Mouse (Mus musculus) kidney, embryonic 15.5 days (tissue): ENCODE results near the gene Dock2. TPM values are rescaled to one million over a fixed set of nuclear protein-coding genes. Genes with fewer than 3 reads are reported as not detected.
A peak's percentile ranks its signal among the peaks of the same experiment; 100 is the strongest.

Source experiments
- ATAC-seq: fragments of 200-750 bp; cut with Nextera tagmentation; replicated peaks from 2 replicates; pipeline ENCODE4 v1.8.0; 2017; ENCODE audit warnings: moderate TSS enrichment; ENCODE audit not compliant: low FRiP score
- H3K27ac ChIP-seq: fragments of 300-500 bp; sonication (generic); 2 replicates; pipeline ENCODE4 v1.5.1; 2015; ENCODE audit warnings: mild to moderate bottlenecking, inconsistent platforms
- H3K27me3 ChIP-seq: fragments of 300-500 bp; sonication (generic); 2 replicates; pipeline ENCODE4 v1.6.1; 2015; ENCODE audit warnings: inconsistent platforms
- H3K36me3 ChIP-seq: fragments of 300-500 bp; sonication (generic); 2 replicates; pipeline ENCODE4 v1.6.1; 2015; ENCODE audit warnings: inconsistent platforms
- H3K4me1 ChIP-seq: fragments of 300-500 bp; sonication (generic); 2 replicates; pipeline ENCODE4 v1.6.1; 2015; ENCODE audit warnings: inconsistent platforms
- H3K4me2 ChIP-seq: fragments of 300-500 bp; sonication (generic); 2 replicates; pipeline ENCODE4 v1.6.1; 2015; ENCODE audit warnings: moderate library complexity, mild to moderate bottlenecking, inconsistent platforms
- H3K4me3 ChIP-seq: fragments of 300-500 bp; sonication (generic); replicated peaks from 2 replicates; pipeline ENCODE4 v1.5.1; 2015; ENCODE audit warnings: mild to moderate bottlenecking, inconsistent platforms
- H3K9ac ChIP-seq: fragments of 300-500 bp; sonication (generic); 2 replicates; pipeline ENCODE4 v1.6.1; 2015; ENCODE audit warnings: mild to moderate bottlenecking, inconsistent platforms
- H3K9me3 ChIP-seq: fragments of 300-500 bp; sonication (generic); replicated peaks from 2 replicates; pipeline ENCODE4 v1.6.1; 2016; ENCODE audit warnings: inconsistent platforms
- WGBS: fragments of 180-500 bp; shearing (Covaris S2); methylation state at CpG from one replicate; pipeline ENCODE4 v1.1.7; 2015; ENCODE audit warnings: mixed read lengths; 5-methylcytosine and 5-hydroxymethylcytosine counted together
- polyA plus RNA-seq: library from polyadenylated mRNA; unstranded; fragments of >200 nt; fragmentation: Nextera tagmentation; extraction: Ambion mirVana; gene quantifications from 2 replicates; pipeline ENCODE4 v1.2.1, GENCODE M21; 2015

The Dock2 gene
- polyA plus RNA-seq, 1 experiment from 2014 or later = 1.1 TPM

DNA sequence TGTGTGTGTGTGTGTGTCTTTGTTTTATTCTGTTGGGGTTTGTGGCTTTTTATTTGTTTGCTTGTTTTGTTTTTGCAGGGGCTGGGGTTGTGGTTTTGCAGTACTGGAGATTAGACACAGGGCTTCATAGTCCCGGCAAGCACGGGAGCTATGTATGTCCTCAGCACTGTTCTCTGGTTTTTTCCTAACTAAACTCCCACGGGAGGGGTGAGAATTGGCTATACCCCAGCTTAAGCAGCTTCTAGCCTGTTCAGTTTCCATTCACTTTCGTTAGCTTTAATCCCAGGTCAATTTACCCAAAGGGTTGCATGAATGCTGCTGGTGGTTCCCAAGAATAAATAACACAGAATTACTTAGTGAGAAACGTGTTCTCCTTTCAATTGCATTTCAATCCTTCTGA lies 376.8 kb downstream of the Dock2 start:
- Histone ChIP-seq H3K4me1 (0 out of 2 replicates have a peak, but pooled peaks cover 3% of the 10 kb centered on the region), H3K9me3 (no peaks in the 10 kb centered on the region), H3K4me3 (no peak overlapping the region), H3K4me2 (no peak overlapping the region), H3K9ac (no peak overlapping the region), H3K36me3 (no peaks in the 10 kb centered on the region), H3K27me3 (0 out of 2 replicates have a peak, but pooled peaks cover 10% of the 10 kb centered on the region), H3K27ac (no peak overlapping the region)
- no peak for ATAC-seq
- WGBS = 58% methylated on average over 5 of the region's 5 CpGs

DNA sequence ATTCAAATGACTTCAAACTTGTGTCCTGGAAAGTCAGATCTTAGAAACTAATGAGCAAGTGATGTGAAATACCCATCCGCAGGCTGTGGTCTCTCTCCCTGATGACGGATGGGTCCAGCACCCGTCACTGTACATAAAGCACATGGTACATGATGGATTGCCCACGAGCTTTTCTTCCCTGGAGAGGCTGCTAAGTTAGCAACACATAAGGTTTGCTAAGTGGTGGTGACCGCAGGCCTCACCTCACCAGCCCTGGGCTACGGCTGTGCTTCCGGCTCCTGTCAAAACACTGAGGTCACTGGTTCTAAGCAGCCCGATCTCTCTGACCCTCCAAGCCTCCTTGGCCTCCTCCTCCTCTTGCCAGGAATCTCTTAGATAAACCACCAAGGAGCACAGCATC lies 377.4 kb downstream of the Dock2 start:
- 0 out of 2 replicates have a peak, but pooled peaks cover 6% of the 10 kb centered on the region for H3K27me3 ChIP-seq
- no peaks in the 10 kb centered on the region for H3K9me3 ChIP-seq
- no peak overlapping the region for H3K4me3 ChIP-seq
- ATAC-seq = no peak
- 0 out of 2 replicates have a peak, but pooled peaks cover 3% of the 10 kb centered on the region for H3K4me1 ChIP-seq
- no peaks in the 10 kb centered on the region for H3K36me3 ChIP-seq
- 34% methylated on average over 8 of the region's 8 CpGs for WGBS
- H3K27ac ChIP-seq = no peak overlapping the region
- H3K9ac ChIP-seq = no peak overlapping the region
- no peak overlapping the region for H3K4me2 ChIP-seq

DNA sequence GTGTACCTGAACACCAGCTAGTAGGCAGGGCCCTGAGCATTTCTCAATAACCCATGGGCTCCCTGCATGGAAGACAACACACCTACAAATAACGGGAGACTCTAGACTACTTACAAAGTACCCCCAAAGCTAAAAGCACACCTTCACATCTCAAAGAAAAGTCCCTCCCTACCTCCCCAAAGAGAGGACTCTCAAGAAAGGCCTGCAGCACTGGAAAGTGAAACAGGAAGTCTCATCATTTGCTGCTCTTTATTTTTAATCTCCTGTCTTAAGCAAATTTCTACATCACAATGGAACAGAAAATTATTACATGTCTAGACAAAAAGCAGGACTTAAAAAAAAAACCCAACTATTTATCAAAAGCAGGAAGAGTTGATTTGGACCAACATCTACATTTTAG lies 378.4 kb downstream of the Dock2 start:
- no peak overlapping the region for H3K4me3 ChIP-seq
- no peak for ATAC-seq
- no peaks in the 10 kb centered on the region for H3K9me3 ChIP-seq
- H3K27ac ChIP-seq = no peak overlapping the region
- H3K4me2 ChIP-seq = no peak overlapping the region
- 81% methylated on average over 1 of the region's 1 CpGs for WGBS
- 0 out of 2 replicates have a peak, but pooled peaks cover 3% of the 10 kb centered on the region for H3K4me1 ChIP-seq
- no peaks in the 10 kb centered on the region for H3K36me3 ChIP-seq
- 0 out of 2 replicates have a peak, but pooled peaks cover 3% of the 10 kb centered on the region for H3K27me3 ChIP-seq
- H3K9ac ChIP-seq = no peak overlapping the region

- Histone ChIP-seq H3K9ac (no peak overlapping the region), H3K4me3 (no peak overlapping the region), H3K27me3 (no peaks in the 10 kb centered on the region), H3K4me2 (no peak overlapping the region), H3K27ac (no peak overlapping the region), H3K9me3 (no peaks in the 10 kb centered on the region), H3K36me3 (no peaks in the 10 kb centered on the region), H3K4me1 (0 out of 2 replicates have a peak, but pooled peaks cover 2% of the 10 kb centered on the region)
- 50% methylated on average over 8 of the region's 8 CpGs for WGBS
- ATAC-seq = no peak
Observed at GRCm38 (mm10) chr11:34401343-34401742, 382.3 kb downstream of the Dock2 start.

- no peaks in the 10 kb centered on the region for H3K9me3 ChIP-seq
- no peak overlapping the region for H3K4me3 ChIP-seq
- no peaks in the 10 kb centered on the region for H3K27me3 ChIP-seq
- H3K4me1 ChIP-seq = no peaks in the 10 kb centered on the region
- H3K9ac ChIP-seq = no peak overlapping the region
- H3K4me2 ChIP-seq = no peak overlapping the region
- WGBS = 89% methylated on average over 2 of the region's 2 CpGs
- H3K36me3 ChIP-seq = no peaks in the 10 kb centered on the region
- 0 out of 2 replicates have a peak, but pooled peaks have one; percentile 22 for ATAC-seq
- H3K27ac ChIP-seq = no peak overlapping the region
Observed at GRCm38 (mm10) chr11:34398555-34398954, 385.1 kb downstream of the Dock2 start.

DNA sequence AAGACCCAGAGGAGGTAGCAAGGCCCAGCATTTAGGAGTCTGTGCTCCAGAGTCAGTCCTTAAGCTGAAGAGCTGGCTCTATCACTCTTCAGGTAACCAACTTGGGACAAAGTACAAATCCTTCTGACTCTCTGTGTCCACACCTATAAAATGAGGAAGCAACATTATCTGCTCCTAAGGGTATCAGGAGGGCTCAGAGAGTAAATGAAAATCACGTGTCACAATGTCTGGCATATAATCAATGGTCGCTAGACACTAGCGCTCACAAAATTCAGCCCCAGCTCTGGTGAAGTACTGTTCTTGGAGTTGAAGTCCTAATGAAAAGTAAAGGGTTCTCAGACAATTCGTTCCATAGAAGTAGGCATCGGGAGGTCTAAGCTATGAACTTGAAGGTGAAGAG lies 386.0 kb downstream of the Dock2 start:
- Histone ChIP-seq H3K4me3 (no peak overlapping the region), H3K4me2 (no peak overlapping the region), H3K9me3 (no peaks in the 10 kb centered on the region), H3K4me1 (no peaks in the 10 kb centered on the region), H3K27me3 (no peaks in the 10 kb centered on the region), H3K36me3 (no peaks in the 10 kb centered on the region), H3K27ac (no peak overlapping the region), H3K9ac (no peak overlapping the region)
- 91% methylated on average over 5 of the region's 5 CpGs for WGBS
- ATAC-seq = no peak

DNA sequence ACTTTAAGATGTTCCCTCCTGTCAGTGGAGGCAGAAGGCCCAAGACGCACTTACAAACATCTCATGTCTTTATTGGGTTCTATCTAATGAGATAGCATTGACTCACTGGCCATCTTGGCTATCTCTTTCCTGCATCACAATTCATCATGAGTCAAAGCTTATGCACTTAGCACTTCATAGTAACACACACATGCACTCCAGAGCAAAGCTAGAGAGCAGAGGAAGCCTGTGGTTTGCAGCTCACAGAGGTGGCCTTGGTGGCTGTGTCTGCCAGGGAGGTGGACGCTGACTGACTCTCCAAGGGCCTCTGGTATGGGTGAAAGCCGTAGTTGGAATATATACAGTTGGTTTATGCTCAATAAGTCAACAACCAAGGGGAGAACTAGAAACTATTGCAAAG lies 387.9 kb downstream of the Dock2 start:
- Histone ChIP-seq H3K9ac (no peak overlapping the region), H3K36me3 (no peaks in the 10 kb centered on the region), H3K27me3 (no peaks in the 10 kb centered on the region), H3K4me1 (no peaks in the 10 kb centered on the region), H3K4me2 (no peak overlapping the region), H3K9me3 (no peaks in the 10 kb centered on the region), H3K4me3 (no peak overlapping the region), H3K27ac (no peak overlapping the region)
- WGBS = 81% methylated on average over 3 of the region's 3 CpGs
- no peak for ATAC-seq

GRCm38 (mm10) chr11:34392105-34392504 lies 391.6 kb downstream of the Dock2 start:
- Histone ChIP-seq H3K27ac (no peak overlapping the region), H3K36me3 (no peaks in the 10 kb centered on the region), H3K27me3 (no peaks in the 10 kb centered on the region), H3K4me3 (no peak overlapping the region), H3K9me3 (no peaks in the 10 kb centered on the region), H3K4me2 (no peak overlapping the region), H3K4me1 (no peaks in the 10 kb centered on the region), H3K9ac (no peak overlapping the region)
- WGBS = 35% methylated on average over 4 of the region's 4 CpGs
- ATAC-seq = no peak

GRCm38 (mm10) chr11:34389261-34390116 lies 394.2 kb downstream of the Dock2 start:
- Histone ChIP-seq H3K9ac (no peak overlapping the region), H3K9me3 (no peaks in the 10 kb centered on the region), H3K4me3 (no peak overlapping the region), H3K36me3 (no peaks in the 10 kb centered on the region), H3K4me1 (no peaks in the 10 kb centered on the region), H3K27ac (no peak overlapping the region), H3K4me2 (no peak overlapping the region), H3K27me3 (no peaks in the 10 kb centered on the region)
- ATAC-seq = no peak
- 84% methylated on average over 6 of the region's 6 CpGs for WGBS

GRCm38 (mm10) chr11:34385001-34385688 lies 398.5 kb downstream of the Dock2 start:
- no peak overlapping the region for H3K4me3 ChIP-seq
- ATAC-seq = no peak
- H3K9ac ChIP-seq = no peak overlapping the region
- H3K27ac ChIP-seq = no peak overlapping the region
- no peaks in the 10 kb centered on the region for H3K4me1 ChIP-seq
- H3K27me3 ChIP-seq = no peaks in the 10 kb centered on the region
- H3K36me3 ChIP-seq = no peaks in the 10 kb centered on the region
- 52% methylated on average over 1 of the region's 1 CpGs for WGBS
- H3K4me2 ChIP-seq = no peak overlapping the region
- H3K9me3 ChIP-seq = no peaks in the 10 kb centered on the region

- Histone ChIP-seq H3K9ac (no peak overlapping the region), H3K27me3 (no peaks in the 10 kb centered on the region)
Observed at GRCm38 (mm10) chr11:34384178-34384577, 399.5 kb downstream of the Dock2 start.

DNA sequence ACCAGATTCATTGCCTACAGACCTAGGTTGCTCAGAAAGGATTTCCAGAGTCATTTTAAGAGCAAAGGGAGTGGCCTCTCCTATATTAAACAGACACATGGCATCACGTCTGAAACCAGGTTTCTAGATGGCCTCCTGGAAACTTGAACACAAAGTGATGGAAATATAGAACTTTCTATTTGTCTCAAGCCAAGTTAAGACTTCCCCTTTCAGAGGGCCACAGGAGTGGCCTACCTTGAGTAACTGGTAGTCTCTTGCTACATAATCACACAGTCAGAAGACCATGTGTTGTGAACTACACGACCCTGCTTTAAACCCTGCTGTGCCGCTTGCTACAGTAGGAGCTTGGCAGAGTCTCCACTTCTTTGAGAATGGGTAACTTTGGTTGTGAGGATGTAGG lies 400.2 kb downstream of the Dock2 start:
- ATAC-seq = no peak
- H3K4me2 ChIP-seq = no peak overlapping the region
- no peaks in the 10 kb centered on the region for H3K4me1 ChIP-seq
- H3K27ac ChIP-seq = no peak overlapping the region
- H3K36me3 ChIP-seq = no peaks in the 10 kb centered on the region
- WGBS = 88% methylated on average over 3 of the region's 3 CpGs
- no peaks in the 10 kb centered on the region for H3K27me3 ChIP-seq
- H3K9ac ChIP-seq = no peak overlapping the region
- H3K9me3 ChIP-seq = no peaks in the 10 kb centered on the region
- no peak overlapping the region for H3K4me3 ChIP-seq

More at GRCm38 (mm10) chr11:34384178-34384577, 399.5 kb downstream of the Dock2 start:
- 71% methylated on average over 4 of the region's 4 CpGs for WGBS
- no peaks in the 10 kb centered on the region for H3K4me1 ChIP-seq
- no peak for ATAC-seq
- no peak overlapping the region for H3K27ac ChIP-seq
- no peaks in the 10 kb centered on the region for H3K36me3 ChIP-seq
- H3K4me2 ChIP-seq = no peak overlapping the region
- H3K9me3 ChIP-seq = no peaks in the 10 kb centered on the region
- H3K4me3 ChIP-seq = no peak overlapping the region
